Mouse (Mus musculus) ES-E14 (cell line): ENCODE measurements around the gene Lpar4. TPM values are rescaled to one million over a fixed set of nuclear protein-coding genes. Genes with fewer than 3 reads are reported as not detected.

ENCODE experiments used
- DNase-seq: peaks from one replicate; pipeline ENCODE4 v3.0.0-alpha.2; 2013; ENCODE audit warnings: low read depth, low spot score
- H3K27ac ChIP-seq: 2 replicates; pipeline ENCODE4 v1.5.1; 2012; ENCODE audit warnings: low read depth, mild to moderate bottlenecking, low read length, moderate library complexity, mixed read lengths; ENCODE audit not compliant: poor library complexity, insufficient read depth, severe bottlenecking
- H3K36me3 ChIP-seq: 2 replicates; pipeline ENCODE4 v1.6.1; 2012; ENCODE audit warnings: mild to moderate bottlenecking, low read length, moderate library complexity, mixed read lengths; ENCODE audit not compliant: control insufficient read depth, poor library complexity, insufficient read depth, severe bottlenecking
- H3K4me1 ChIP-seq, 2 experiments: fragments of 150-350 bp in 1 of 2; sonication (generic) in 1 of 2; 2 replicates each; pipeline ENCODE4 v1.6.1; 2012; ENCODE audit warnings: low read length in 2 of 2, mild to moderate bottlenecking in 1 of 2, mixed read lengths in 1 of 2; ENCODE audit not compliant: control insufficient read depth in 2 of 2, insufficient read depth in 2 of 2, poor library complexity in 1 of 2
- H3K4me3 ChIP-seq, 2 experiments: fragments of 150-350 bp in 1 of 2; sonication (generic) in 1 of 2; 2 replicates each; pipeline ENCODE4 v1.5.1; 2012; ENCODE audit warnings: low read length in 2 of 2, low read depth in 1 of 2, mild to moderate bottlenecking in 1 of 2, mixed read lengths in 1 of 2; ENCODE audit not compliant: insufficient read depth in 1 of 2, poor library complexity in 1 of 2, severe bottlenecking in 1 of 2
- H3K9ac ChIP-seq: 2 replicates; pipeline ENCODE4 v1.6.1; 2012; ENCODE audit warnings: low read depth, mild to moderate bottlenecking, low read length, mixed read lengths; ENCODE audit not compliant: poor library complexity, insufficient read depth, severe bottlenecking
- H3K9me3 ChIP-seq: fragments of 150-350 bp; sonication (generic); 2 replicates; pipeline ENCODE4 v1.6.1; 2012; ENCODE audit warnings: low read depth, mild to moderate bottlenecking, low read length; ENCODE audit not compliant: control insufficient read depth, insufficient read depth
- CHD2 ChIP-seq: IDR thresholded peaks from 2 replicates; pipeline ENCODE4 v1.6.1; 2014; ENCODE audit warnings: mild to moderate bottlenecking, low read depth, low read length, inconsistent platforms
- HCFC1 ChIP-seq: IDR thresholded peaks from 2 replicates; pipeline ENCODE4 v1.6.1; 2012; ENCODE audit warnings: low read length, inconsistent platforms, borderline replicate concordance; ENCODE audit not compliant: insufficient read depth
- MAFK ChIP-seq: IDR thresholded peaks from 2 replicates; pipeline ENCODE4 v1.6.1; 2014; ENCODE audit warnings: mild to moderate bottlenecking, low read depth, low read length, inconsistent platforms; ENCODE audit not compliant: insufficient read depth
- ZC3H11A ChIP-seq: IDR thresholded peaks from 2 replicates; pipeline ENCODE4 v1.6.1; 2012; ENCODE audit warnings: low read depth, mild to moderate bottlenecking, inconsistent platforms, low read length, borderline replicate concordance
- ZNF384 ChIP-seq: IDR thresholded peaks from 2 replicates; pipeline ENCODE4 v1.6.1; 2012; ENCODE audit warnings: low read depth, low read length, inconsistent platforms
- in situ Hi-C, 2 experiments: fragments of 600-800 bp; cut with MboI; formaldehyde crosslinking; loops; one replicate each; pipeline ENCODE4 v1.15.1; 2025; ENCODE audit warnings: low sequenced_read_pairs in 2 of 2, inconsistent platforms in 1 of 2; ENCODE audit not compliant: unreplicated experiment in 2 of 2
- total RNA-seq: library from RNA; depleted of rRNA; stranded (reverse); fragments of 300-350 nt; gene quantifications from 2 replicates; pipeline ENCODE4 v1.2.3, GENCODE M21; 2012; rRNA removed

The Lpar4 gene
- total RNA-seq, 1 experiment, result 14.6 TPM

GRCm38 (mm10) chrX:106950558-106950957, 30.1 kb downstream of the Lpar4 start:
- H3K9ac ChIP-seq, result no peak overlapping the region

GRCm38 (mm10) chrX:106951016-106951415, 30.6 kb downstream of the Lpar4 start:
- in situ Hi-C loops, result no loop called here
- no peaks in the 10 kb centered on the region for H3K4me1 ChIP-seq
- TF ChIP-seq ZNF384 (0 out of 2 replicates have a peak, but pooled peaks have one; percentile 65), HCFC1 (no peak), ZC3H11A (no peak)
- peak; percentile 22 for DNase-seq
- H3K9ac ChIP-seq, result no peak overlapping the region
- no peaks in the 10 kb centered on the region for H3K9me3 ChIP-seq
- no peak overlapping the region; the same call in 1 of the 2 replicates for H3K27ac ChIP-seq
- no peak overlapping the region for H3K4me3 ChIP-seq
- H3K36me3 ChIP-seq, result no peaks in the 10 kb centered on the region

More at GRCm38 (mm10) chrX:106950558-106950957, 30.1 kb downstream of the Lpar4 start:
- no peaks in the 10 kb centered on the region for H3K36me3 ChIP-seq
- no peaks in the 10 kb centered on the region for H3K9me3 ChIP-seq
- TF ChIP-seq ZC3H11A, result no peak
- no peak for TF ChIP-seq HCFC1
- TF ChIP-seq CHD2, result no peak
- TF ChIP-seq MAFK, result no peak
- TF ChIP-seq ZNF384, result no peak
- H3K4me1 ChIP-seq, result no peaks in the 10 kb centered on the region
- no peak overlapping the region for H3K27ac ChIP-seq
- no peak overlapping the region for H3K4me3 ChIP-seq
- in situ Hi-C loops, result no loop called here
- DNase-seq, result no peak

- Histone ChIP-seq H3K9ac (no peak overlapping the region), H3K4me3 (no peak overlapping the region), H3K4me1 (no peaks in the 10 kb centered on the region), H3K27ac (no peak overlapping the region), H3K9me3 (no peaks in the 10 kb centered on the region), H3K36me3 (no peaks in the 10 kb centered on the region)
- in situ Hi-C loops, result no loop called here
- DNase-seq, result no peak
- TF ChIP-seq CHD2 (no peak), MAFK (no peak), ZNF384 (no peak), HCFC1 (no peak), ZC3H11A (no peak)
These were observed 33.4 kb downstream of the Lpar4 start for GRCm38 (mm10) chrX:106953840-106954239.

GRCm38 (mm10) chrX:106962233-106962632, 41.8 kb downstream of the Lpar4 start:
- Histone ChIP-seq H3K9ac (no peak overlapping the region), H3K27ac (no peak overlapping the region), H3K4me1 (no peaks in the 10 kb centered on the region), H3K36me3 (no peaks in the 10 kb centered on the region), H3K9me3 (no peaks in the 10 kb centered on the region), H3K4me3 (no peak overlapping the region)
- in situ Hi-C loops, result no loop called here
- TF ChIP-seq ZC3H11A (no peak), ZNF384 (no peak), HCFC1 (no peak), CHD2 (no peak), MAFK (no peak)
- no peak for DNase-seq

GRCm38 (mm10) chrX:106964326-106964725, 43.9 kb downstream of the Lpar4 start:
- in situ Hi-C loops, result no loop called here
- Histone ChIP-seq H3K9ac (no peak overlapping the region), H3K4me3 (no peak overlapping the region), H3K4me1 (peaks cover 0 to 2% of the 10 kb centered on the region in 2 experiments; a peak in 1 of 4 replicates), H3K36me3 (no peaks in the 10 kb centered on the region), H3K9me3 (no peaks in the 10 kb centered on the region), H3K27ac (no peak overlapping the region)
- no peak for DNase-seq
- TF ChIP-seq MAFK (no peak), ZC3H11A (no peak), ZNF384 (no peak), HCFC1 (no peak), CHD2 (no peak)

Other genes with a start within 250 kb of the Lpar4 start
- not detected in 2 replicates for gene Rtl3, start 80.0 kb upstream of the Lpar4 start, total RNA-seq
- not detected in 2 replicates for gene P2ry10, start 167.9 kb downstream of the Lpar4 start, total RNA-seq
- gene P2ry10b, start 228.3 kb downstream of the Lpar4 start, total RNA-seq, result 0.42 and 2.7 TPM in 2 replicates